Mouse (Mus musculus) ovary, postnatal 36 days (tissue): ENCODE data around the gene Tpra1.

Experiments used
- DNase-seq: peaks from one replicate; pipeline ENCODE4 v3.0.0; 2022; ENCODE audit warnings: low spot score, mixed read lengths

The Tpra1 gene

GRCm38 (mm10) chr6:88958305-88958704 lies 56.3 kb downstream of the Tpra1 start:
- no peak for DNase-seq

- peak; percentile 63 for DNase-seq
These were observed 57.8 kb downstream of the Tpra1 start for GRCm38 (mm10) chr6:88959834-88960233.

- no peak for DNase-seq
These were observed 58.9 kb downstream of the Tpra1 start for GRCm38 (mm10) chr6:88960941-88961340.
